Mouse (Mus musculus) heart, postnatal 36 days (tissue): ENCODE data around the gene Camk1. TPM values are rescaled to one million over a fixed set of nuclear protein-coding genes. Genes with fewer than 3 reads are reported as not detected.
"Not testable (repeated sequence)": the region's sequence is repeated elsewhere in the genome, so short reads cannot be mapped to it uniquely, and the experiment has no call there.

ENCODE experiments used
- DNase-seq, 2 experiments: peaks; one replicate each; pipeline ENCODE4 v3.0.0; 2021 to 2022
- intact Hi-C: fragments of 180-260 bp; cut with DNase I; formaldehyde crosslinking; loops from one replicate; pipeline ENCODE4 v1.15.1; 2025
- total RNA-seq, 2 experiments: library from RNA; stranded (reverse); gene quantifications; 2 replicates each; pipeline ENCODE4 v1.2.3; 2021

The Camk1 gene
- total RNA-seq, 2 experiments from 2014 or later: 65.3 to 78.4 TPM

GRCm38 (mm10) chr6:113364518-113365135 lies 20.8 kb upstream of the Camk1 start:
- intact Hi-C loops: no loop called here

GRCm38 (mm10) chr6:113362241-113362640 lies 18.5 kb upstream of the Camk1 start:
- intact Hi-C loops: no loop called here
- no peak for DNase-seq

More at GRCm38 (mm10) chr6:113364518-113365135, 20.8 kb upstream of the Camk1 start:
- DNase-seq: no peak

- DNase-seq: no peak
- intact Hi-C loops: no loop called here
Observed at GRCm38 (mm10) chr6:113361476-113361875, 17.7 kb upstream of the Camk1 start.

GRCm38 (mm10) chr6:113353696-113354095 lies 9.9 kb upstream of the Camk1 start:
- no peak for DNase-seq
- intact Hi-C loops: no loop called here

GRCm38 (mm10) chr6:113352820-113353219 lies 9.0 kb upstream of the Camk1 start:
- intact Hi-C loops: no loop called here
- DNase-seq: no peak

GRCm38 (mm10) chr6:113351653-113352052 lies 7.9 kb upstream of the Camk1 start:
- DNase-seq: no peak

GRCm38 (mm10) chr6:113351161-113351560 lies 7.4 kb upstream of the Camk1 start:
- intact Hi-C loops: no loop called here
- DNase-seq: no peak

More at GRCm38 (mm10) chr6:113351653-113352052, 7.9 kb upstream of the Camk1 start:
- intact Hi-C loops: no loop called here

- DNase-seq: no peak
- intact Hi-C loops: no loop called here
Observed at GRCm38 (mm10) chr6:113350538-113350937, 6.8 kb upstream of the Camk1 start.

GRCm38 (mm10) chr6:113346897-113347296 lies 3.1 kb upstream of the Camk1 start:
- no peak for DNase-seq
- intact Hi-C loops: no loop called here

GRCm38 (mm10) chr6:113344321-113344720 lies 537 bp upstream of the Camk1 start:
- peak; percentile 83 to 84 for DNase-seq
- intact Hi-C loops: no loop called here

GRCm38 (mm10) chr6:113342297-113342696 lies 1.5 kb downstream of the Camk1 start:
- intact Hi-C loops: no loop called here
- no peak for DNase-seq

- no peak for DNase-seq
- intact Hi-C loops: no loop called here
Observed at GRCm38 (mm10) chr6:113341574-113341973, 2.2 kb downstream of the Camk1 start.

GRCm38 (mm10) chr6:113336852-113337620 lies 6.7 kb downstream of the Camk1 start:
- DNase-seq: no peak
- intact Hi-C loops: no loop called here

- intact Hi-C loops: loop anchor here (5.0 kb wide), 1 partner anchor 133 kb away; no protein-coding TSS in a partner anchor
- DNase-seq: no peak
Observed at GRCm38 (mm10) chr6:113334216-113334615, 9.6 kb downstream of the Camk1 start.

GRCm38 (mm10) chr6:113333137-113333950 lies 10.4 kb downstream of the Camk1 start:
- intact Hi-C loops: loop anchor here (5.0 kb wide), 1 partner anchor 134 kb away; no protein-coding TSS in a partner anchor
- DNase-seq: peak; percentile 54 to 55

GRCm38 (mm10) chr6:113332734-113333133 lies 11.1 kb downstream of the Camk1 start:
- intact Hi-C loops: loop anchor here (5.0 kb wide), 1 partner anchor 135 kb away; no protein-coding TSS in a partner anchor

GRCm38 (mm10) chr6:113331721-113332120 lies 12.1 kb downstream of the Camk1 start:
- intact Hi-C loops: loop anchor here (5.0 kb wide), 1 partner anchor 136 kb away; no protein-coding TSS in a partner anchor
- DNase-seq: no peak

More at GRCm38 (mm10) chr6:113332734-113333133, 11.1 kb downstream of the Camk1 start:
- DNase-seq: not testable (repeated sequence)

- intact Hi-C loops: loop anchor here (5.0 kb wide), 1 partner anchor 137 kb away; no protein-coding TSS in a partner anchor
- DNase-seq: no peak
Observed at GRCm38 (mm10) chr6:113330547-113330946, 13.2 kb downstream of the Camk1 start.

GRCm38 (mm10) chr6:113329396-113329795 lies 14.4 kb downstream of the Camk1 start:
- no peak for DNase-seq
- intact Hi-C loops: loop anchor here (5.0 to 10.0 kb wide), 2 partner anchors 153 to 275 kb away; partner anchors contain the start of genes Brk1, Creld1 and Fancd2os

GRCm38 (mm10) chr6:113326533-113327315 lies 17.1 kb downstream of the Camk1 start, which contains the start of gene Ogg1:
Gene Ogg1 (plus strand): TSS chr6:113326972.
- intact Hi-C loops: loop anchor here (2.0 to 10.0 kb wide), 3 partner anchors 50 to 278 kb away; partner anchors contain the start of genes Brk1, Creld1, Fancd2os and Tada3

More at GRCm38 (mm10) chr6:113326533-113327315, 17.1 kb downstream of the Camk1 start, which contains the start of gene Ogg1:
- DNase-seq: peak; percentile 94 to 95
